Mouse (Mus musculus): ENCODE results near the gene Ccdc150.
A peak's percentile ranks its signal among the peaks of the same experiment; 100 is the strongest.

- TF ChIP-seq CTCF (conservative IDR thresholded peaks at IDR 0.05; ENCODE audit: low read length) (no peak), NANOG (IDR thresholded peaks at IDR 0.05; ENCODE audit: borderline replicate concordance, low read length) (peak; percentile 34; the same call in 1 of the 2 replicates), POU5F1 (IDR thresholded peaks at IDR 0.05; ENCODE audit: borderline replicate concordance, low read length) (no peak)
These were observed 152.3 kb downstream of the Ccdc150 start for GRCm38 (mm10) chr1:54402736-54403135.
